Mouse (Mus musculus) c-Kit-positive CD71-negative TER-119-negative erythroid progenitor cells, embryonic 14.5 days (primary cell): ENCODE measurements at regions not wholly inside any gene's neighbourhood (a gene's known extent, or its start where the extent isn't known, plus 50 kb on each side); places are given as distances from the start of the nearest gene placed in this dataset.

Experiments used
- DNase-seq: peaks from one replicate; pipeline ENCODE4 v3.0.0-alpha.2; 2013; ENCODE audit warnings: low read depth

DNA sequence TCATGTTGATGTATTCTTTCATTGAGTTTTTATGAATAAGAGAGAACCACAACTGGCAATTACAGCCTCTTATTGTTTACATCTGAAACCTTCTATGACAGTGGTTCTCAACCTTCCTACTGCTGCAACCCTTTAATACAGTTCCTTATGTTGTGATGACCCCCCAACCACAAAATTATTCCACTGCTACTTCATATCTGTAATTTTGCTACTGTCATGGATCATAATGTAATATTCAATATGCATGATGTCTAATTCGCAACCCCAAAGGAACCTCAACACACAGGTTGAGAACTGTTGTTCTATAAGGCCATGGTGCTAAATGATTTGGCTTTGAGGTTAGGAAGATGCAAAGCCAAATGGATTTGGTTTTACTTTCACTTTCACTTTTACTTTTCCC is 227.9 kb upstream of the Zic4 start:
- no peak for DNase-seq

DNA sequence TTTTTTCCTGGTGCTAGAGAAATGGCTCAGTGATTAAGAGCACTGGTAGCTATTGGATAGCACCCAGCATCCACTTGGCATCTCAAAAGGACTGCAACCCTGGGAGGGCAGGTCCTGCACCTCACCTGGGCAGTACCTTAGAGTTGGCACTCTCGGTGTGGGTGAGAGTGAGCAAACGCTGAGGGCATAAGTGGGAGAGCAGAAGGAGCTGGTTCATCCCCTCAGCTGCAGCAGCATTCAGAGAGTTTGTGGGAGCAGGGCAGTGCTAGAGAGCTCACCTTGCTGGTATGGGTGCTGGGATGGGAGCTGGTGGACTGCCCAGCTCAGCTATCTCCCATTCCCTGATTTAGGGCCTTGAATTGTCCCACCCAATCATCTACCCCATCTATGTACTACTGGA is 227.1 kb upstream of the Zic4 start:
- DNase-seq = no peak

DNA sequence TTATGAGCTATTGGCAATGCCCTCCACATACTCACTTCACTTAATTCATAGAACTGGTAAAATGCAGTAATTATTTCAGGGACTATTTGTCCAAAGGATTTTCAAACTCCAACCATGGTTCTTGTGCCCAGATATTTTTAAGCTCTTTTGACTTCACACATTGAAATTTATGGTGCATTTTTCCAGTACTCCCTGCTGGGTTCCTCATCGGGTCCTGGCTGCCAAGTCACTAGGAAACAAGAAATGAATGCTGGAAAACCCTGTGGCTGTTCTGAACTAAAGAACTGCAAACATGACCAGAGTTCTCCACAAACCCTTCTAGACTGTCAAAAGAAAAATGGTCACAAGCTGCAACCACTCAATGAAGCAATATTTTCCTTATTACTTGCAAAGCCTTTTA is 221.6 kb upstream of the Zic4 start:
- no peak for DNase-seq

DNA sequence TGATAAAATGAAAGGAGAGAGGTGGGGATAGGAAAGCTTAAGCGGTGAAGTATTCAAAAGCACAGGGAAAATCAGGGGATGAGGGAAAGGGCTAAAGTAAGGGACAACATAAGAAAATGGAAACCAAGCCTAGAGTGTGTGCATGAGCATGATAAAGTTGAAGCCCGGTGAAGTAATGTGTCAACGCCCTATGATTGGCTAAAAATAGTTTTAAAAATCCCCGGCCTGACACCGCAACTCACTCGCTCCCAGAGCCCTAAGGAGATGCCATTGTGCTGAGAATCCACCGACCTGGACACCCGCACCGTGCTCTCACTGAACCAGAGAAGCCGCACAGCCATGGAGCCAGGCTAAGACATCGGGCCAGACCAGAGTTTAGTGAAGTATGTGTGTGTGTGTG is 210.3 kb upstream of the Zic4 start:
- DNase-seq = no peak

DNA sequence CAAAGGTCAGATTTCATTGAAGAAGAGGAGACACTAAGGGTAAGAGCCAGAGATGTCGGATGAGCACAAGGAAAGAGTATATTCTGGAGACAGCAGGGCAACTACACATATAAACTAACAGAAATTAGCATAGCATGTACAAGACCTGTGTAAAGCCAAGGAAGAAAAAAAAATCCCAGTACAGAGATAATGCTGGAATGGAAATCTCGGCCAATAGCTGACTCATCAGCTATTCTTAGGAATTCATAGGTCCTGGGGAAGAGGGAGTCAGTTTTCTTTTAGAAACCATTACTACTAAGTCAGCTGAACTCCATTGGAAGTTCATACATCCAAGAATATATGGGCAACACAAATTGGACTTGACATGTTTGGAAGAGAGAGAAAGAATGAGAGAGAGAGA is 202.9 kb upstream of the Zic4 start:
- no peak for DNase-seq

DNA sequence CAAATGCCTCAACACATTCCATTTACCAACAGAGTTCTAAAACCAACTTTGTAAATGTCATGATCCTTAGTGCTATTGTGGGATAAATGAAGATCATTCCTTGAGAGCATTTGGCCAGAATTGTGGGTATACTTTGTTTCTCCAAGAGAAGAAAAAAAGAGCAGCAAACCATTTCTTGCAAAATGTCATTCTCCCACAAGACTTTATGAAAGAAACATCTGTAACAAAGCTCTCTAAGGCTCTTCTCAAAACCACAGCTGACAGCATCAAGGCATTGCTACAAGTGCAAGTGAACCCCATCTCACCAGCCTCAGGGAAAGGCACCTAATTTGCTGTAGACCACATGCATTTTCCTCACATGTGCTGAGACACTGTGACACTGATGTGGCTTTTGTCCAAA is 194.3 kb upstream of the Zic4 start:
- DNase-seq = no peak

DNA sequence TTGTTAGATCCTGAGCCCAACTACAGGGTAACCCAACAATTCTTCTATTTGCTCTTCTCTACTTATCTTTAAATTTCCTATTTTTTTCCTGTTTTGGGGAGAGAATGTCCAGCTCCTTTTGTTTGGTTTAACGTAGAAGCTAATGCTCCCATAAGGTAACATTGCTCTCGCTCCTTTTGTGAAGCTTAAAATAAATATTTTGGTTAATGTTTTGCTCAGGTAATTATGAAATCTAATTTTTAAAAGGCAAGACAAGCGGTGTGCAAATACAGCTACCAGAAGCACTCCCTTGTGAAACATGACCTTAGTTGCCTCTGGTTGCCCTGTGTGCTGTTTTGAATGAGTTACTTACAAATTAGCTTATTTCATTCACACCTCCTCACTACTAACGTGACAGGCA is 169.0 kb upstream of the Zic4 start:
- no peak for DNase-seq

DNA sequence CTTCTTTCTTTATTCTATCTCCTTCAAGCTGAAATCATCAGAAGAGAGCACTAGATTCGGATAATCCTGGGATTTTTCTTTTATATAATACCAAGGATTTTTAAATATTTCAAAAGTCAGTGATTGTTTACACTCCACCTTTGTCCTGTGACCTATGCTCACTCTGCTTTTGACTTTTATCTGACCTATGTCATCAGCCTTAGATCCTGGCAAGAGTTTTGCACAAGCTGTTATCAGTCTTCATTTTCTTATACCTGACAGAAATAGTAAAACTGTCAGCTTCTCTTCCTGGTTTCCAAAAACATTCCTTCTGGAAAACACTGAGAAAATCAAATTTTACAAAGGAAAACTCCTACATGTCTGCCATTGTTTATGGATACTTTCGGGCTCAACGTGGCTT is 168.3 kb upstream of the Zic4 start:
- no peak for DNase-seq

DNA sequence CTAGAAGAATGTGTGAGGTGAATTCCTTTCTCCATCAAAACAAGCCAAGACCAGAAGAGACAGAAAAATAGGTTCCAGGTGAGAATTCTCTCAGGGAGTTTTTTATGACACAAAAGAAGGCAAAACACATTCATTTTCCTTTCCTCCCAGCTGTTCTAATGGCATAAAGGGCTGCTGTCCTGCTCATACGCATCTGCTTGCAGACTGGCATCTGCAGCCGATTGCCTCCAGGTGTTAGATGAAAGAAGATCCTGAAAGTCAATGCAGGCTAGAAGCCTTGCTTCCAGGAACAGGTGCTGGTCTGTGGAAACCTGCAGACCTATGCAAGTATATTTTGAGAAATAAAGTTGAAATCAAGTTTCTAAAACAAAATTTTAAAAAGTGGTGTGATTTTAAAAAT is 154.9 kb upstream of the Zic4 start:
- no peak for DNase-seq

DNA sequence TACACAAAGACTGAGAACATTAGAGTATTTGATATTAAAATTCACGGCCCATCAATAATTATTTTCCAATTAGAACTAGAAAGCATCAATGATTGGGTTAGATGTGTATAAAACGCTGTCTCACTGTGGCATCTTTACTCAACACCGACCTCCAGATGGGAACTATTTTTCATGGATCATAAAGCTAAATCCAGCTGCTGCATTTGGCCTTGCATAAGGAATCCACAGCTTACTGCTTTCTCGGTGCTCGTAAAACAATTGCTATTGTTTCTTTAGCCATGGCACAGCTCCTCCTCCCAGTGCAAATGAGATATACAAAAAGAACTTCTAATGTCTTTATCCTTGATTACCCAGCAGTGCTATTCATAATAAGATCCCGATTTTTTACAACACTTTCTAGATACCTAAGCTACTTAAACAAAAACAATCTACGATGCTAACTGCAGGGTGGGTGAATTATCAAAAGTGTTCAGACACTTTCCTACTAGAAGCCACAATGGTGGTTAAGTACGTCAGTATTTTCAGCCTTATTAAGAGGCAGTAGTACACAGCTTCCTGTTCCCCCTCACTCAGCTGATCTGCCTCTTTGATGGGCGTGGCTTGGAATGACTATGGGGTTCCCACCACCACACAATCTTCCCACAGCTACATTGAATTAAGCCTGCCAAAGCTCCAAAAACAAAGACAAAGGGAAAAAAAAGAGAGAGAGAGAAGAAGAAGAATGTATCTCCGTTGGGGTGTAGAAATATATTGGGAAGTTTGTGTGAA is 134.4 kb upstream of the Zic4 start:
- no peak for DNase-seq

DNA sequence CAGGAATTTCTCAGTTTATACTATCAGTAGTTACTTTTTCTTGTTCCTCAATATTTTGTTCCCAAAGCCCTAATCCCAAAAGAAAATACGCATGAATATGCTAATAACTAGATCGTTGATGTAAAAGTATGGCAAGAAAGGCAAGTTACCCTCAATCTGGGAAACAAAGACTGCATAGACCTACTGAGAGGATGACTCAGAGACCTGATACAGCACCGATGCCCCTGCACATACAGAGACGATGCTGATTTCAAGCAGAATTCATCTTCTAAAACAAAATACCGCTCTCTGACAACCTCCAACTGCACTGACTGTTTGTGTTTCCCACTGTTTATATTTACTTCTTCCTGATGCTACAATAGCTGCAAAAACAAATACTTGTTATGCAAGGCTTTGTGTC is 133.7 kb upstream of the Zic4 start:
- no peak for DNase-seq

DNA sequence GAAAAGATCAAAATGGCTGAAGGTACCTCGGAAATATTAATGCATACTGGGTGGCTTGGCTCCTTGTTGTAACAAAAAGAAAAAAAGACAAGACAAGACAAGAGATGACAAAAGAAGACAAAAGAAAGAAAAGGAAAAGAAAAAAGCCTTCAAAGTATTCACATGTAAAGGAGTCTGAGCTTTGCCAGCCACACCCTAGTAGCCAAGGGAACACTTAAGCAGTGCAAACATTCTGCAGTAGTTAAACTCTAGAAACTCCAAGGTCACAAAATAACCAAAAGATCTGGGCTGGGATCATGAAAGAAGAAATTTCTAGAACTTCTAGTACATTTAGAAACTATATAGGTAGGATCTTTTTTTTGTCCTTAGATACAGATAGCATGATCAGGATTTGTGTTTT is 108.3 kb upstream of the Zic4 start:
- DNase-seq = no peak

DNA sequence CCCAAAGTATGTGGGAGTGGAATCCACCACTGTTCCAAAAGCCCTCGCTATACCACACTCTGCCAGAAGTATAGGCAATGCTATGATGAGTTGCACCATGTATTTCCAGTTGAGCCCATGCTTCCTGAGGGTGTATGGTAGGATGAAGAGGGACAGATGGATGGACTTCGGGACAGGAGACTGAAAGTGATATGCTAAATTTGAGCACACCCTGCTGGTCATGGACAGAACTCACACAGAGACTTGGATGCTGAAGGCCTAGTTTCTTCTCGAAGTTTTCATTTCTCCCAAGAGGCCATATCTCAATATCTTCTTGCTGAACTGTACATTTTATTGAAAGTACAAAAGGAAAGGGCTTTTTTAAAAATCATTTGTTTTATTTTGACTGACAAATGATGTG is 70.9 kb upstream of the Zic4 start:
- no peak for DNase-seq
